Mouse (Mus musculus): ENCODE results near the gene Klk1b9. TPM values are rescaled to one million over a fixed set of nuclear protein-coding genes. Genes with fewer than 3 reads are reported as not detected.

Klk1b9 gene
- not detected for polyA plus RNA-seq (2017; shearing (Covaris generic))

GRCm38 (mm10) chr7:43975761-43976160 lies at the start of gene Klk1b9:
Gene Klk1b9 (plus strand): TSS chr7:43976061.

GRCm38 (mm10) chr7:43933440-43933839 lies 42.4 kb upstream of the Klk1b9 start, which contains the start of gene Klk15:
Gene Klk15 (plus strand): TSS chr7:43933740.

GRCm38 (mm10) chr7:43950364-43950763 lies 25.5 kb upstream of the Klk1b9 start, which contains the start of gene Klk1b8:
Gene Klk1b8 (plus strand): TSS chr7:43950664.

GRCm38 (mm10) chr7:43966451-43966850 lies 9.4 kb upstream of the Klk1b9 start, which contains the start of gene Klk1b1:
Gene Klk1b1 (plus strand): TSS chr7:43966751.

GRCm38 (mm10) chr7:43995577-43995976 lies 19.7 kb downstream of the Klk1b9 start, which contains the start of gene Klk1b11:
Gene Klk1b11 (plus strand): TSS chr7:43995877.

GRCm38 (mm10) chr7:44011868-44012267 lies 36.0 kb downstream of the Klk1b9 start, which contains the start of gene Klk1b26:
Gene Klk1b26 (plus strand): TSS chr7:44012168.

Other genes starting within 250 kb of the Klk1b9 start
- gene Klk12, start 207.2 kb upstream of the Klk1b9 start, polyA plus RNA-seq (2017; shearing (Covaris generic)): not detected
- gene Klk11, start 201.5 kb upstream of the Klk1b9 start, polyA plus RNA-seq (2017; shearing (Covaris generic)): not detected
- not detected for gene Klk10, start 195.0 kb upstream of the Klk1b9 start, polyA plus RNA-seq (2017; shearing (Covaris generic))
- gene Klk9, start 184.2 kb upstream of the Klk1b9 start, polyA plus RNA-seq (2017; shearing (Covaris generic)): not detected
- 48.5 TPM for gene Klk8, start 178.5 kb upstream of the Klk1b9 start, polyA plus RNA-seq (2017; shearing (Covaris generic))
- gene Klk7, start 164.8 kb upstream of the Klk1b9 start, polyA plus RNA-seq (2017; shearing (Covaris generic)): not detected
- gene Klk6, start 151.6 kb upstream of the Klk1b9 start, polyA plus RNA-seq (2017; shearing (Covaris generic)): not detected
- gene Klk5, start 134.1 kb upstream of the Klk1b9 start, polyA plus RNA-seq (2017; shearing (Covaris generic)): not detected
- gene Klk4, start 94.9 kb upstream of the Klk1b9 start, polyA plus RNA-seq (2017; shearing (Covaris generic)): not detected
- not detected for gene Klk15, start 42.3 kb upstream of the Klk1b9 start, polyA plus RNA-seq (2017; shearing (Covaris generic))
- not detected for gene Klk1b8, start 25.4 kb upstream of the Klk1b9 start, polyA plus RNA-seq (2017; shearing (Covaris generic))
- gene Klk1b1, start 9.3 kb upstream of the Klk1b9 start, polyA plus RNA-seq (2017; shearing (Covaris generic)): not detected
- not detected for gene Klk1b11, start 19.8 kb downstream of the Klk1b9 start, polyA plus RNA-seq (2017; shearing (Covaris generic))
- gene Klk1b26, start 36.1 kb downstream of the Klk1b9 start, polyA plus RNA-seq (2017; shearing (Covaris generic)): not detected
- not detected for gene Klk1b27, start 76.2 kb downstream of the Klk1b9 start, polyA plus RNA-seq (2017; shearing (Covaris generic))
- not detected for gene Klk1b21, start 126.3 kb downstream of the Klk1b9 start, polyA plus RNA-seq (2017; shearing (Covaris generic))
- not detected for gene Klk1b22, start 136.6 kb downstream of the Klk1b9 start, polyA plus RNA-seq (2017; shearing (Covaris generic))
- not detected for gene Klk1b16, start 160.7 kb downstream of the Klk1b9 start, polyA plus RNA-seq (2017; shearing (Covaris generic))
- gene Klk1b24, start 212.2 kb downstream of the Klk1b9 start, polyA plus RNA-seq (2017; shearing (Covaris generic)): not detected
- not detected for gene Klk1b3, start 222.1 kb downstream of the Klk1b9 start, polyA plus RNA-seq (2017; shearing (Covaris generic))
- not detected for gene Klk1b4, start 231.4 kb downstream of the Klk1b9 start, polyA plus RNA-seq (2017; shearing (Covaris generic))
- not detected for gene Klk1b5, start 239.9 kb downstream of the Klk1b9 start, polyA plus RNA-seq (2017; shearing (Covaris generic))
- not detected for gene Klk1, start 249.3 kb downstream of the Klk1b9 start, polyA plus RNA-seq (2017; shearing (Covaris generic))

All from effector memory CD4-positive, alpha-beta T cell, adult 5 months (primary cell).